Mouse (Mus musculus) lung, embryonic 16.5 days (tissue): ENCODE data around the gene Plekhg5. TPM values are rescaled to one million over a fixed set of nuclear protein-coding genes. Genes with fewer than 3 reads are reported as not detected.

ENCODE experiments used
- ATAC-seq: fragments of 200-750 bp; cut with Nextera tagmentation; 2 replicates; pipeline ENCODE4 v1.8.0; 2017; ENCODE audit warnings: low read depth, mild to moderate bottlenecking, moderate library complexity
- H3K27ac ChIP-seq: fragments of 300-500 bp; sonication (generic); 2 replicates; pipeline ENCODE4 v1.5.1; 2014; ENCODE audit warnings: mild to moderate bottlenecking, control low read depth, low read length
- H3K27me3 ChIP-seq: fragments of 300-500 bp; sonication (generic); 2 replicates; pipeline ENCODE4 v1.6.1; 2014; ENCODE audit warnings: low read depth, low read length, mixed read lengths; ENCODE audit not compliant: control insufficient read depth, insufficient read depth
- H3K36me3 ChIP-seq: fragments of 300-500 bp; sonication (generic); 2 replicates; pipeline ENCODE4 v1.6.1; 2014; ENCODE audit warnings: low read length; ENCODE audit not compliant: control insufficient read depth, insufficient read depth
- H3K4me1 ChIP-seq: fragments of 300-500 bp; sonication (generic); replicated peaks from 2 replicates; pipeline ENCODE4 v1.6.1; 2014; ENCODE audit warnings: low read length, mixed read lengths; ENCODE audit not compliant: control insufficient read depth, insufficient read depth
- H3K4me2 ChIP-seq: fragments of 300-500 bp; sonication (generic); 2 replicates; pipeline ENCODE4 v1.6.1; 2014; ENCODE audit warnings: low read depth, low read length, control low read depth
- H3K4me3 ChIP-seq: fragments of 300-500 bp; sonication (generic); 2 replicates; pipeline ENCODE4 v1.5.1; 2014; ENCODE audit warnings: mild to moderate bottlenecking, low read length, control low read depth
- H3K9ac ChIP-seq: fragments of 300-500 bp; sonication (generic); 2 replicates; pipeline ENCODE4 v1.6.1; 2014; ENCODE audit warnings: low read length, control low read depth
- H3K9me3 ChIP-seq: fragments of 300-500 bp; sonication (generic); 2 replicates; pipeline ENCODE4 v1.6.1; 2016; ENCODE audit warnings: low read length; ENCODE audit not compliant: control insufficient read depth
- WGBS: fragments of 180-500 bp; shearing (Covaris S2); extraction: QIAGEN DNeasy Blood & Tissue Kit; methylation state at CpG from one replicate; pipeline ENCODE4 v1.1.7; 2014; 5-methylcytosine and 5-hydroxymethylcytosine counted together
- polyA plus RNA-seq: library from polyadenylated mRNA; unstranded; fragments of >200 nt; fragmentation: Nextera tagmentation; extraction: Ambion mirVana; gene quantifications from 2 replicates; pipeline ENCODE4 v1.2.1, GENCODE M21; 2015

The Plekhg5 gene
- polyA plus RNA-seq, 1 experiment from 2014 or later = 23.3 TPM

DNA sequence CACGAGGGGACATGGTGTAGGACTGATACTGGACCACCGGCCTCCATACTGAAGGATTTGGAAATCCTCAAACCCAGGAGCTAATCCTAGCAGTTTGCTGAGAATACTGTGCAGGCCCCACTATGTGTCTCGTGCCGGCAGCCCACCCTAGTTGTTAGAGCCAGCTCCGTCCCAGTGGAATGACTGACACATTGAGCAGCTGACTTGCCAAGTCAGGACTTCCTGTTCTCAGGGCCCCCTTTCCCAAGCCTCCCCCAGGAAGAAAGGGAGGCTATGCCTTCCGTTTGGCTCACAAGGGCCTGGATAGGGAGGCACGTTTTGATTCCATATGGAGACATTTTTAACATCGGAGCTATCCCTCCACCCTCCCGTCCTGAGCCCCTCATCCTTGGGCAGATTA, 17.9 kb downstream of the Plekhg5 start:
- no peak overlapping the region for H3K4me2 ChIP-seq
- H3K27ac ChIP-seq = no peak overlapping the region
- ATAC-seq = no peak
- H3K9me3 ChIP-seq = no peaks in the 10 kb centered on the region
- no peaks in the 10 kb centered on the region for H3K27me3 ChIP-seq
- no peak overlapping the region for H3K9ac ChIP-seq
- peaks cover 6% of the 10 kb centered on the region for H3K4me1 ChIP-seq
- H3K4me3 ChIP-seq = no peak overlapping the region
- H3K36me3 ChIP-seq = no peaks in the 10 kb centered on the region; the same call in 1 of the 2 replicates
- 75% methylated on average over 9 of the region's 9 CpGs for WGBS

DNA sequence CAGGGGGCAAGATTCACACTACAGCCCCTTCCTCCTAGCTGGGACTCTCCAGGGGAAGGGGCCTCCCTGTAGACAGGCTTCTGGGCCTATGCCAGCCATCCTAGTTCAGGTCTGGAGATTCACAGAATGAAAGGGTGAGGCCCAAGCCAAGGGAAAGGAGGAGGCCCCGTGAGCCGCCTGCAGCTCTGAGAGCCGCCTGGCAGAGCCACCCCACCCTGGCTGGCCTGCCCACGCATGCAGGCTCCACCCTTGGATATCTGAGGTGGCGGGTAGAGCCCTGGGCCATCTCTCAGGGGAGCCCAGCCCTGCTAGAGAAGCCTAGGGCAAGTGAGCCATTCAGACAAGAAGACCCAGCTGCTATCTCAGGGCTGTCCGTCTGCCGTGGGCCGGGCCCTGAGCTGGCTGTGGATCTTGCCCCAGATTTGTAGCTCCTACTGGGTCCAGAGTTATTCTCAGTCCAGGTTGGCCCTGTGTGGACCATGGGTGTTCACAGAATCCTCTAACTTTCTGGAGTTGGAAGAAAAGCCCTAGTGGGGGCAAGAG, 20.5 kb downstream of the Plekhg5 start:
- peaks cover 22% of the 10 kb centered on the region for H3K4me1 ChIP-seq
- H3K36me3 ChIP-seq = no peaks in the 10 kb centered on the region; the same call in 1 of the 2 replicates
- ATAC-seq = no peak
- H3K9ac ChIP-seq = 0 out of 2 replicates have a peak overlapping the region, but pooled peaks have one; percentile 22
- H3K27ac ChIP-seq = no peak overlapping the region
- no peak overlapping the region for H3K4me3 ChIP-seq
- no peaks in the 10 kb centered on the region for H3K9me3 ChIP-seq
- 66% methylated on average over 8 of the region's 8 CpGs for WGBS
- no peak overlapping the region for H3K4me2 ChIP-seq
- H3K27me3 ChIP-seq = no peaks in the 10 kb centered on the region

DNA sequence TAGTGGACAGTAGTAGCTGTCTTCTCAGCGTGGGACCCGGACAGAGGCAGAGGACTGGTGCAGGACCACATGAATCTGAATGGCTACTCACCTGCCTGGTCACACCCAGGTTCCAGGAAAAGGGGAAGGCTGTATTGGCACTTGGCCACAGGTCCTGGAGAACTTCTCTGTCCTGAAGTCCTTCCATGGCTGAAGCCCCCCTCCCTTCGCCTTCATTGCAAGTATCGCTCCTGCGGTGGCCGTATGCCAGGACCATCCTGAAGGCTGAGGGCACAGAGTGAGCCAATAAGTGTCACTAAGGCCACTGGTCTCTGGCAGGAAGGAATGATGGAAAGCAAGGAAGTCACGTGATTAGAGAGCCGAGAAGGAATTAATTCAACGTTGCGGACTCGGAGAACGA, 21.9 kb downstream of the Plekhg5 start:
- H3K36me3 ChIP-seq = no peaks in the 10 kb centered on the region; the same call in 1 of the 2 replicates
- H3K4me1 ChIP-seq = peaks cover 22% of the 10 kb centered on the region
- no peak overlapping the region for H3K27ac ChIP-seq
- 80% methylated on average over 12 of the region's 12 CpGs for WGBS
- H3K9me3 ChIP-seq = no peaks in the 10 kb centered on the region
- no peak overlapping the region for H3K4me3 ChIP-seq
- no peak overlapping the region for H3K4me2 ChIP-seq
- no peak for ATAC-seq
- no peak overlapping the region for H3K9ac ChIP-seq
- H3K27me3 ChIP-seq = no peaks in the 10 kb centered on the region

DNA sequence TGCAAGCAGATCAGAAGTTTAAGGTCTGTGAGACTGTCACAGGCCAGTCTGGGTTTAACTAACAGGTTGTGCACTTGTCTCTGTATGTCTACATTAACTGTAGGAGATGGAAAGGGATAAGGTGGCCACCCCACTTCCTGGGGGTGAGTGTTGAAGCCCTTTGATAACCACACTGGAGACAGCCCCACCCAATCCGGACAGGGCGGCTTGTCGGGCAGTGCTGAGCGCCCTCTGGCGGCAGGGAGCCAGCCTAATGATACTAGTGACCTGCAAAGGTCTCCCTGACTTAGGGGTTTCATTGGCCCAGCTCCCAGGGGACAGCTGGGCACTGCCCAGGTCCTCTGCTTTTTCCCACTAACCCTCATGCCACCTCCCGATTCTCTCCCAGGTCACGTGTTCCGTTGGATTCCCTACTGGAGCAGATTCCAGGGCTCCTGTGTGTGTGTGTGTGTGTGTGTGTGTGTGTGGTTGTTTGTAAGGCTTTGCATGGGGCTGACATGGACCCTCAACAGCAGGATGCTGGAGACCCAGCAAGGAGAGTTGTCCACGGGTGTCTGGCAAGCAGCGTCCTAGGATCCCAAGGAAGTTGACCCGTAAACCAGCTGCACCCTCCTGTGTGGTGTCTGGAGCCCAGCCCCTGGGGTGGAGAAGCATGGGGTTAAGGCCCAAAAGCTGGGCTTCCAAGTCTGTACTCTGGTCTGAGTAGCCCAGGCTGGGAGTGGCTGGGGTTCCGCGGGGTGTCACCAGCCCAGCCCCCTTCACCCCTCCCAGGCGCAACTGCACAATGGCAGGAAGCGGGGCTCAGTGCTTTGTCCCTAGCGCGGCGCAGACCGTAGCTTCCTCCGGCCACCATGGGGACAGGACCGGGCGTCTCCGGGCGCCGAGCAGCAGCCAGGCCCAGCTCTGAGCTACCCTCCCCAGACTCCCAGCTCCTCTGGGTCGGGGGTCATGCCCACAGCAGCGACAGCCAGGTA, 23.9 kb downstream of the Plekhg5 start:
- Histone ChIP-seq H3K4me2 (peak overlapping the region; percentile 47), H3K36me3 (no peaks in the 10 kb centered on the region), H3K27ac (peak overlapping the region; percentile 84), H3K4me1 (peaks cover 27% of the 10 kb centered on the region), H3K27me3 (no peaks in the 10 kb centered on the region), H3K9me3 (no peaks in the 10 kb centered on the region), H3K9ac (peak overlapping the region; percentile 68), H3K4me3 (peak overlapping the region; percentile 49)
- 33% methylated on average over 27 of the region's 27 CpGs for WGBS
- ATAC-seq = peak; percentile 67

DNA sequence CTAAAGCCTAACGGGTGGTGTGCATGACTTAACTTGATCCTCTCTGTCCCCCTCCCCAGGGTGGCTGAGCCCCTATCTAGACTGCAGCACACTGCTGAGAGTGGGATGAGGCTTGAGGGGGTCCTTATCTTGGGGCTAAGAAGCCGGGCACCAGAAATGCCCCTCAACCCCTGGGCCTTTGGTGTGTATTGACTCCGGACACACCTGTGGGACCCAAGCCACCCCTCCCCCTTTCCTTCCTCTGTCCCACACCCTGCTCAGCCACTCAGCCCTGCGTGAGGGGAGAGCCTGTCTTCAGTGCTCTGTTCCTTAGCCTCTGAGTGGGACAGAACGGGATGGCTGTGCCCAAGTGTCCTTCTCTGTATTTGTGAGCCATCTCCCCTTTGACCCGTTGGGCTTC, 24.6 kb downstream of the Plekhg5 start:
- Histone ChIP-seq H3K36me3 (peaks cover 2% of the 10 kb centered on the region; the same call in 1 of the 2 replicates), H3K27me3 (no peaks in the 10 kb centered on the region), H3K27ac (peak overlapping the region; percentile 84), H3K9ac (peak overlapping the region; percentile 68), H3K4me2 (peak overlapping the region; percentile 47), H3K4me1 (peaks cover 34% of the 10 kb centered on the region), H3K4me3 (peak overlapping the region; percentile 49), H3K9me3 (no peaks in the 10 kb centered on the region)
- WGBS = 43% methylated on average over 6 of the region's 6 CpGs
- peak; percentile 40; the same call in 1 of the 2 replicates for ATAC-seq

DNA sequence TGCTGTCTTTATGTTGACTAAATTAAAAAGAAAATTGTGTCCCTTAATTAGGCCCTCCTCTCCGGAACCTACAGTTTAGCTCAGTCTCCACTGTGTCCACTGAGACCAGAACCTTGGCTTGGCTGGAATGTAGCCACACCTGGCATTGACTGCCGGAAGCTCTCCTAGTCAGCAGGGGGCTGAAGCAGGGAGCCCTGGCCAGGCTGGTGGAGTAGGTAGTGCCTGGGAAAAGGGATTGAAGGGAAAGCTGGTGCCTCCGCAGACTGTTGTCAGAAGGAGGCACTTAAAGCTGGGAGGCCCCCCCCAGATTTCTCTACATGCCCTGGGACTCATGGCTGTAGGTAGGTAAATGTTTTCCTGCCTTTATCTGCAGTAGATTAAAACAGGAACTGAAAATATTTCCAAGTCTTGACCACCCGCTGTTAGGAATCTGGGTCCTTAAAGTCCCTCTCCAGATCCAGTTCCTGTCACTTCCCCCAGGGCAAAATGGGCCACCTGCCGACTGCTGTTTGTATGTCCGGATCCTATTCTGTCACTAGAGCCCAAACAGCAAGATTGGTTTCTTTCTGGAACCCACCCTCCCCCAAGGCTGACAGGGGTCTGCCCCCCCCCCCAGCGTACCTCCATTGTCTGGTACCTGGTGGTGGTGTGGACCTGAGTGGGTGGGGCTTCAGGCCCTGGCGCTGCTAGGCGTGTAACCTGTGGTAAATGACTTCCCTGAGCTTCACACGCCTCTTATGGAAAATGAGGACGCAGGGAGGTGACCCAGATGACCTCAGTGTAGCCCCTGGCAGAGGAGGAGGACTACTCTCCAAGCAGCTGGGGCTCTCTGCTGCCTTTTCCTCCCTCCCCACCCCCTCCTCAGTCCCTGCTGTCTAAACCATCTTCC, 25.9 kb downstream of the Plekhg5 start:
- Histone ChIP-seq H3K4me1 (peaks cover 34% of the 10 kb centered on the region), H3K27me3 (no peaks in the 10 kb centered on the region), H3K4me2 (peak overlapping the region; percentile 47), H3K9ac (peak overlapping the region; percentile 68; the same call in 1 of the 2 replicates), H3K9me3 (no peaks in the 10 kb centered on the region), H3K27ac (peak overlapping the region; percentile 84), H3K4me3 (peak overlapping the region; percentile 49), H3K36me3 (peaks cover 13% of the 10 kb centered on the region)
- 22% methylated on average over 11 of the region's 11 CpGs for WGBS
- peak; percentile 59 for ATAC-seq

DNA sequence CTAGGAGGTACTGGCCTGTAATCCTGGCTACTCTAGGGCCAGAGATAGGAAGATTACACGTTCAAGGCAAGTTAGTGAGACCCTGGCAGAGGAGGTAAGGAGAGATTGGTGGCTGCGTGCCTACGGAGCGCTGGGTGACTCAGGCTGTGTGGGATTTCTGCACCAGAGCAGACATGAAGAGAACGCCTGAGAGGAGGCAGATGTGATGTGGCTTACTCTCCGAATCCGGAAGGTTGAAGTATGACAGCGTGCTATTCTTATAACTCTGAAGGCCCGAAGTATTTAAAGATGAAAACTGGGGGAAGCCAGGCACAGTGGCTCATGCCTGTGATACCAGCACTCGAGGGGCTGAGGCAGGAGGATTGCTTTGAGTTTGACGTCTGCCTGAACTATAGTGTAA, 28.2 kb downstream of the Plekhg5 start:
- Histone ChIP-seq H3K9ac (no peak overlapping the region), H3K27ac (peak overlapping the region; percentile 76), H3K4me1 (peaks cover 34% of the 10 kb centered on the region), H3K27me3 (no peaks in the 10 kb centered on the region), H3K4me3 (no peak overlapping the region), H3K36me3 (peaks cover 24% of the 10 kb centered on the region), H3K4me2 (no peak overlapping the region), H3K9me3 (no peaks in the 10 kb centered on the region)
- ATAC-seq = no peak
- WGBS = 66% methylated on average over 11 of the region's 11 CpGs

DNA sequence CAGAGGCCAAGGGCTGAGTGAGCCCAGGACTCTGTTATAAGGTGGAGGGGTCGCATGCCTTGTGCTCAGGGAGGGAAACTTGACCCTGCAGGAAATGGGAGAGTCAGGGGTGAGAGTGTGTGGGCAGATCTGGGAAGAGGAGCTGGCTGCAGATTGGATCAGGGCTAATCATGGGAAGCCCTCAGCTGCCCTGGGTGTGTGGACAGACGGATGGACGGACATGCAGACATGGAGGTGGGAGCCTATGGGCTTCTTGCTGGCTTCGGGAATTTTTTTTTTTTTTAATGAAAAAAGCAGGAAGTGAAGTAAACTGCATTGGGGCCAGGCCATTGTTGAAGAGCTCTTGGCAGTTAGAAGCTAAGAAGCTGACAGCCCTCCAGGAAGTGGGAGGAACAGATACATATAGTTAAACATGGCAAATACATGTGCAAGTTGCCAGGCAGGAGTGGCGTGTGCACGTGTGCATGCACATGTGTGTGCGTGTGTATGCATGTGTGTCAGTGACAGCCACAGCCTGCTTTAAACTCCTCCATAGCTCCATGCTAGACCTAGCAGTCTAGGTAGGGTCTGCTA, 28.9 kb downstream of the Plekhg5 start:
- 55% methylated on average over 7 of the region's 7 CpGs for WGBS
- H3K4me1 ChIP-seq = peaks cover 29% of the 10 kb centered on the region
- peak overlapping the region; percentile 76 for H3K27ac ChIP-seq
- H3K4me2 ChIP-seq = peak overlapping the region; percentile 31; the same call in 1 of the 2 replicates
- peak overlapping the region; percentile 40; the same call in 1 of the 2 replicates for H3K9ac ChIP-seq
- H3K4me3 ChIP-seq = no peak overlapping the region
- H3K27me3 ChIP-seq = no peaks in the 10 kb centered on the region
- ATAC-seq = no peak
- H3K36me3 ChIP-seq = peaks cover 24% of the 10 kb centered on the region
- no peaks in the 10 kb centered on the region for H3K9me3 ChIP-seq
